Mouse (Mus musculus) adrenal gland, adult 18-20 months (tissue): ENCODE data around the gene Sipa1l3. TPM values are rescaled to one million over a fixed set of nuclear protein-coding genes. Genes with fewer than 3 reads are reported as not detected.

Experiments
- DNase-seq, 2 experiments: peaks; one replicate each; pipeline ENCODE4 v3.0.0; 2021 to 2022; ENCODE audit warnings: low spot score in 2 of 2
- total RNA-seq, 2 experiments: library from RNA; stranded (reverse); gene quantifications; 1 replicate in 1 of 2; 2 replicates in 1 of 2; pipeline ENCODE4 v1.2.3; 2021

Gene Sipa1l3
- total RNA-seq, 2 experiments from 2014 or later = 23.5 to 42.5 TPM

- DNase-seq = peak; percentile 45 to 50
These were observed 209.2 kb downstream of the Sipa1l3 start for GRCm38 (mm10) chr7:29309221-29309721.

- DNase-seq = peak; percentile 84 to 86
These were observed 210.9 kb downstream of the Sipa1l3 start for GRCm38 (mm10) chr7:29307350-29308104.

DNA sequence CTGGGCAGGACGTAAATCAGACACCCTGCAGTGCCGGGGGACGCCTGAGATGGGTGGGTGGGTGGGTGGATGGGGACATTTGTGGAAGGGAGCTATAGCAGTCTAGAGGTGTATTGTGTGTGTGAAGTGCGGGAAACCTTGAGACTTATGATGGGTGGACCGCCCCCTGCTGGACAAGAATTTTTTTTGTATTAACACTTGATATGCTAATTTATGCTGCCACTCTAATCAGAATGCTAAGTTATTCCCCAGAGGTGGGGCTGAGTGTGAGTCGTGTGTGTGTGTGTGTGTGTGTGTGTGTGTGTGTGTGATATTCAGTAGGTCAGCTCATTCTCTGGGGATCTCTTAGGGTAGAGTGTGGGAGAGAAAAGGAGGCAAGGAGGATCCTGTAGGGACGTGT is 211.8 kb downstream of the Sipa1l3 start:
- no peak for DNase-seq

DNA sequence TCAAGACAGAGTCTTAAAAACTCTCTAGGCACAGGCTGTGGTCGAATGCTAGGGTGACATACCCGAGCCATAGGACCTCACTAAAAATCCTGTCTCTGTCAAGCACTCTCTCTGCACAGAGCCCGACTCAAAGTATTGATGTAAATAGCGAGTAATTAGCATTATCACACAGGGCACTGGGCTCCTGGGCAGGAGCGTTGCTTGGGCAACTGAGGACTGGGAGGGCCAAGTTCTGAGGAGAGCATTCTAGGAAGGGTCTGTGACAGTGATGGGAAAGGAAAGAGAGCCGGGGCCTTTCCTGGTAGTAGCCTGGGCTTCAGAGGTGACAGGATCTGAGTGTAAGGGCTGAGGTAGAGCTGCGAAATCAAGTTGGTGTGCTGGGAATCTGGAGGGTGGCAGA is 212.3 kb downstream of the Sipa1l3 start:
- no peak for DNase-seq

- DNase-seq = no peak
These were observed 213.0 kb downstream of the Sipa1l3 start for GRCm38 (mm10) chr7:29305263-29305988.

- no peak for DNase-seq
These were observed 213.8 kb downstream of the Sipa1l3 start for GRCm38 (mm10) chr7:29304463-29305262.

DNA sequence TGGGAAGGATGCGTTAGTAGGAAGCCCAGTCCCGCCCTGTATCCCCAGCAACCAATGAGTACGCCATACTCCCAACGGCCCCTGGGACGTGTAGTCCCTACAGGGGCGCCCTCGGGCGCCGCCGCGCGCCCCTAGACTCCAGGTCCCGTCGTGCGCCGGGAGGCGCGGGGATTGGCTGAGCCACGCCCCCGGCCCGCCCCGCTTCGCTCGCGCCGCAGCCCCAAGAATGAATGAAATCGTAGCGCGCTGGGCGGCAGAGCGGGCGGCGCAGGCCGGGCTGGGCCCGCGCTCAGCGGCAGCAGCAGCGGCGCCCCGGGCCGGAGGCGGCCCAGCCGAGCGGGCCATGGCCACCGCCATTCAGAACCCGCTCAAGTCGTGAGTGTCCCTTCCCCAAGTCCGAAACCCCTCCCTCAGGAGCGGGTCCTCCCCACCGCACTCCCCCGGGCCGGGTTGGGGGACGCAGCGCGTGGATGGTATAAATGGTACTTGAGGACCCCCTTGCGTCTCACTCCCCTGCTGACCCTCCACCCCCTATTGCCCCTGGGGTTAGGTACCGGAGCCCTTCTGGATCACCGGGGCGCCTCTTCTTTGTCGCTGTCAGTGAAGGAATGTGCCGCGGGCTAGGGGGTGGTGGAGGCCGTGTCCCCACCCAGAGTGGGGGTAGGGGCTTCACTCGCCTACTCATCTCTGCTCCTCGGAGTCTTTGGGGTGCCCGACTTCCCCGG is 214.5 kb downstream of the Sipa1l3 start, which contains the start of gene Dpf1:
Dpf1 (plus strand) TSS at position 214 of the 725 bp plus-strand sequence.
- DNase-seq = peak; percentile 56 to 62

GRCm38 (mm10) chr7:29302641-29303040 is 215.8 kb downstream of the Sipa1l3 start:
- no peak for DNase-seq

GRCm38 (mm10) chr7:29301127-29301566 is 217.3 kb downstream of the Sipa1l3 start:
- peak; percentile 58 to 65 for DNase-seq

DNA sequence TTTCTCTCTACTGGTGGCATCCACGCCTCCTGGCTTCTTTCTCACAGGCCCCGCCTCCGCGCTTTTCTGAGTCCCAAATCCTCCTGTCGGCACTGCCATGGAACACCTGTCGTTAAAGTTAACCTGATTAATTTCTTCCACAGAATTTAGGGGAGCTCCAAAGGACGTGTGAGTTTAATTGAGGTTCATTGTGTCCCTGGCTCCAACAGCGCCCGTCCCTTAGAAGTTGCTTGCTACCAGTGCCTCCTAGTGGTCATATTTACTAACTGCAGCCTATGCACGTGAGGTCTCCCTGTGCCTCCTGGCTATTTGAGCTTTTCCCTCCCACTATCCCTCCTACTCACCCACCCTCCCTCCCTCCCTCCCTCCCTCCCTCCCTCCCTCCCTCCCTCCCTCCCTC is 221.4 kb downstream of the Sipa1l3 start:
- peak; percentile 38 to 49 for DNase-seq

- DNase-seq = no peak
These were observed 222.4 kb downstream of the Sipa1l3 start for GRCm38 (mm10) chr7:29295861-29296647.

DNA sequence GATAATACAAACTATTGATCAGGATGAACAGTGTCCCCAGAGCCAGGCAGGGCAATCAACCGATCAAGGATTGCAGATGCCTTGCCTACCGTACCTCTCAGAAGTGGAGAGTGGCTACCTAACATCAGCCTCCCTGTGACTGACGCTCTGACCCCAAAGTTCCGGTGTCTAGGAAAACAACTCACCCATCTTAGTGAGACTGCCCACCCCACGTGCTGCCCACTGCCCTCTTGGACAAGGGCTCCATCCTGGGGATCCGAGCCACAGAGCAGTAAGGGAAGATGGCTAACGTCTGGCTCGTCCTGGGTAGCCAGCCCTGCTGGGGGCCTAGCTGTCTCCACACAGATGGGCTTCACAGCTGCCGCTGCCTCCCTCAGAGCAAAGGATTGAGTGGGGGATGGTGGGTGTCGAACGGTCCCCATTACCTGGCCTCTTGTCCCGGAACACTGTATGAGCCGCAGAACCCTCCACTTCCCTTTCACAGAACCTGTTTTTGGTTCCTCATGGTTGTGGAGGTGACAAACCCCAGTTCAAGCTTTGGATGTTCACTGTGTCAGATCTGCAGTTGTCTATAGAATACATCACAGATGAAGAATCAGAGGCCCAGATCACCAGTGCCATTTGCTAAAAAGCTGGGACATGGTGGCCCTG is 224.2 kb downstream of the Sipa1l3 start:
- no peak for DNase-seq

- DNase-seq = no peak
These were observed 225.0 kb downstream of the Sipa1l3 start for GRCm38 (mm10) chr7:29293131-29294065.

GRCm38 (mm10) chr7:29292458-29293098 is 225.9 kb downstream of the Sipa1l3 start:
- no peak for DNase-seq

GRCm38 (mm10) chr7:29291616-29292457 is 226.6 kb downstream of the Sipa1l3 start:
- no peak for DNase-seq

DNA sequence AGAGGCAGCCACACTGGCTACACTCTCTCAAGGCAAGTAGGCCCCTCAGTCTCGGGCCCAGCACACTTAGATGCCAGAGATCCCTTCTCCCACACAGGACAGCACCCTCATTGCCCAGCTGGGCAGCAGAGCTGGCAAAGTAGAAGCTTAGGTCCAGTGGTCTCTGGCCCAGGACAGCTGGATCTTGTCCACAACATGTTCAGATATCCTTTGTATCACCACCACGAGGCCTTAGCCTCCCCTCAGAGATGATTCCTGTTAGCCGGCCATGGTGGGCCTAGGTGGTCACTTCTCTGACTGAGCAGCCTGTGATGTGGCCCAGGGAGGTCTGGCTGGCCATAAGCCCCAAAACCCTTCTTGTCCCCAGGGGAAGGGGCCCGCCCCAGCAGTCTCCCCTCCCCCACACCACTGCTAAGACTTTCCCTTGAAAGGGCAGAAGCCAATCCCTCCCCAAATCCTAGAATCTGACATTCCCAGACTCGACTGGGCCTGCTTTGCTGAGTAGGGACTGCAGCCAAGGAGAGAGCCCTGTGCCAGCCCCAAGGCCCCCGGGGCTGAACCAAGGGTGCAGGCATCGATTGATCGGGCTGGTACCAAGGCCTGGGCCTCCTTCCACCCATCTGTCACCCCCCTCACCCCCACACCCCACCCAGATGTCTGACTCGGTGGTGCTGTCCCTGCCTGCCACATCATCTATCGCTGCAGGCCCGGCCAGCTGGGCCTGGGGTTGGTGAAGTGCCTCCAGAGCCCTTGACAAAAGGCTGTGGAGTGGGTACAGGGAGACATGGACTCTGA is 227.6 kb downstream of the Sipa1l3 start:
- DNase-seq = no peak
